Mouse (Mus musculus) left cerebral cortex, adult 6 months (tissue): Measurements from ENCODE around the gene Fzd10. TPM values are rescaled to one million over a fixed set of nuclear protein-coding genes. Genes with fewer than 3 reads are reported as not detected.

Source experiments
- long read RNA-seq, 2 experiments: library from polyadenylated mRNA; unstranded; transcript quantifications; one replicate each; pipeline ENCODE4 v2.0.0; 2019 to 2020
- polyA plus RNA-seq: library from polyadenylated mRNA; unstranded; fragments of <200 nt; fragmentation: Nextera tagmentation; gene quantifications from 2 replicates; pipeline ENCODE4 v1.2.3, GENCODE M21; 2021

Fzd10 gene
- polyA plus RNA-seq: 0.44 and 1.0 TPM in 2 replicates
- long read RNA-seq, experiment 1, partial matches to known transcripts: 0 of 1 reads
- long read RNA-seq, experiment 1, other reads (novel, unspliced or antisense): 0 of 1 reads
- long read RNA-seq, experiment 2, partial matches to known transcripts: 0 of 2 reads
- long read RNA-seq, experiment 2, other reads (novel, unspliced or antisense): 0 of 2 reads

GRCm38 (mm10) chr5:128600072-128601021 is at the start of gene Fzd10:
Gene Fzd10, plus strand, starts transcription at chr5:128600844.

Other genes starting within 250 kb of the Fzd10 start
- 3.2 and 3.8 TPM in 2 replicates for gene Tmem132d, start 167.8 kb upstream of the Fzd10 start, polyA plus RNA-seq
- 0.04 and 0.10 TPM in 2 replicates for gene Piwil1, start 101.7 kb downstream of the Fzd10 start, polyA plus RNA-seq